Mouse (Mus musculus) liver, embryonic 14.5 days (tissue): Measurements from ENCODE around the gene Zfp560. TPM values are rescaled to one million over a fixed set of nuclear protein-coding genes. Genes with fewer than 3 reads are reported as not detected.
A peak's percentile ranks its signal among the peaks of the same experiment; 100 is the strongest.

Experiments
- ATAC-seq: fragments of 200-750 bp; cut with Nextera tagmentation; 2 replicates; pipeline ENCODE4 v1.8.0; 2017; ENCODE audit warnings: moderate number of reproducible peaks, mild to moderate bottlenecking, moderate library complexity; ENCODE audit not compliant: insufficient read depth
- DNase-seq, 3 experiments: peaks; one replicate each; pipeline ENCODE4 v3.0.0-alpha.2; 2012 to 2013; ENCODE audit warnings: low read depth in 3 of 3, low spot score in 3 of 3
- H3K27ac ChIP-seq: fragments of 300-500 bp; sonication (generic); 2 replicates; pipeline ENCODE4 v1.5.1; 2014; ENCODE audit warnings: moderate library complexity, mild to moderate bottlenecking, control low read depth, inconsistent platforms
- H3K27me3 ChIP-seq: fragments of 300-500 bp; sonication (generic); 2 replicates; pipeline ENCODE4 v1.6.1; 2014; ENCODE audit warnings: mild to moderate bottlenecking, low read length, moderate library complexity; ENCODE audit not compliant: control insufficient read depth, insufficient read depth
- H3K36me3 ChIP-seq: fragments of 300-500 bp; sonication (generic); replicated peaks from 2 replicates; pipeline ENCODE4 v1.6.1; 2014; ENCODE audit warnings: low read depth; ENCODE audit not compliant: control insufficient read depth, insufficient read depth
- H3K4me1 ChIP-seq, 2 experiments: fragments of 200-500 bp in 1 of 2; fragments of 300-500 bp in 1 of 2; sonication (generic) in 1 of 2; replicated peaks; 2 replicates each; pipeline ENCODE4 v1.6.1; 2012 to 2014; ENCODE audit warnings: antibody characterized with exemption in 1 of 2, inconsistent platforms in 1 of 2, low read length in 1 of 2; ENCODE audit not compliant: control insufficient read depth in 2 of 2, insufficient read depth in 2 of 2
- H3K4me2 ChIP-seq: fragments of 300-500 bp; sonication (generic); 2 replicates; pipeline ENCODE4 v1.6.1; 2014; ENCODE audit warnings: low read depth, mild to moderate bottlenecking, control low read depth, moderate library complexity
- H3K4me3 ChIP-seq, 2 experiments: fragments of 200-500 bp in 1 of 2; fragments of 300-500 bp in 1 of 2; sonication (generic) in 1 of 2; 2 replicates each; pipeline ENCODE4 v1.5.1; 2012 to 2014; ENCODE audit warnings: low read depth in 2 of 2, low read length in 2 of 2, mild to moderate bottlenecking in 2 of 2, control low read depth in 1 of 2, inconsistent platforms in 1 of 2, moderate library complexity in 1 of 2; ENCODE audit not compliant: insufficient read depth in 1 of 2
- H3K9ac ChIP-seq: fragments of 300-500 bp; sonication (generic); replicated peaks from 2 replicates; pipeline ENCODE4 v1.6.1; 2014; ENCODE audit warnings: mild to moderate bottlenecking, control low read depth, moderate library complexity
- H3K9me3 ChIP-seq: fragments of 300-500 bp; sonication (generic); 2 replicates; pipeline ENCODE4 v1.6.1; 2016; ENCODE audit warnings: low read length, mixed read lengths; ENCODE audit not compliant: control insufficient read depth
- CTCF ChIP-seq: IDR thresholded peaks from 2 replicates; pipeline ENCODE4 v1.5.1; 2016; ENCODE audit warnings: antibody characterized with exemption, low read depth, control low read depth
- EP300 ChIP-seq: IDR thresholded peaks from 2 replicates; pipeline ENCODE4 v1.6.1; 2016; ENCODE audit warnings: antibody characterized with exemption, low read depth
- WGBS: fragments of 180-500 bp; shearing (Covaris S2); extraction: QIAGEN DNeasy Blood & Tissue Kit; methylation state at CpG from one replicate; pipeline ENCODE4 v1.1.7; 2014; ENCODE audit not compliant: insufficient replicate concordance; 5-methylcytosine and 5-hydroxymethylcytosine counted together
- polyA plus RNA-seq, 2 experiments: library from polyadenylated mRNA; depleted of rRNA in 1 of 2; stranded (reverse) in 1 of 2; unstranded in 1 of 2; fragments of >200 nt; fragmentation: Nextera tagmentation in 1 of 2; extraction: Ambion mirVana in 1 of 2; gene quantifications; 2 replicates each; pipeline versions ENCODE4 v1.2.1 to v1.2.3; 2012 to 2014

Zfp560 gene
- polyA plus RNA-seq (2012; rRNA removed), result 2.5 and 4.1 TPM in 2 replicates
- polyA plus RNA-seq (2014; fragmentation: Nextera tagmentation; extraction: Ambion mirVana), result 11.9 and 14.1 TPM in 2 replicates

DNA sequence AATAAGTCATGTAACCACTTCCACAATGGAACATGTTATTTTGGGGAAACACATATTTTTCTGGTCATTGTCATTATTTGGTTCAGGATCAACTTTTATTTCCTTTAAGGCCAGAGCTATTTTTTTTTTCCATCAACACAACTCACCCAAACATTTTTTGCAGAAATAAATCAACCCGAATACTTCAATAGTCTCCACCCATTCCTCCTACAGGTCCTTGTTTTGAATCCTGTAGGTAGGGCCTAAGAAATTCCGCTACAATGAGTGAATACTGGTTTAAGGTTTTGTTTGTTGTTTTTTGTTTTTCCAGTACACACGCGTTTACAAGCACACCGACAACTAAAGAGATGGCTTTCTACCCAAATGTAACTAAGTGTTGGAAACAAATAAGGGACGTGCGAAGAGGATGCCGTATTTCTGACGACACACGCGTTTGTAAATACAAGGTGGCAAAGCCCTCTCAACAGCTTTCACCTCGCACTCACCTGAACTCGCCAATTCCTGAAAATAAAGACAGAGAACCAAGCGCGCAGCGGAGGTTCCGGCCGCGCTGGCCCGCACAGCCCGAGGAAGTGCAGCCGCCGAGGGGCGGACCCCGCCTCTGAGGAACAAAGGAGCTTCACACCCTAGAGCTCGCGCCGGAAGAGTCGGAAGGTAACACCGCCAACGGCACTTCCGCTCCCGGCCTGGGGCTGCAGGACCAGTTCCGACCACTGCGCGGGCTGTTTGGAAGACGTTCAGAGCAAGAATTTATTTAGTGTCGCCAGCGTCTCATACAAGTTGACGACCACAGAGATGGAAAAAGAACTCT lies at the start of gene Zfp560:
TSS of gene Zfp560 (minus strand) at position 646 of the 811 bp plus-strand sequence.
- Histone ChIP-seq H3K27ac (no peak within 1 kb of the TSS), H3K27me3 (no peaks in the 10 kb centered on the region), H3K9me3 (no peaks in the 10 kb centered on the region), H3K9ac (peak within 1 kb of the TSS; percentile 67), H3K4me1 (peaks cover 0 to 6% of the 10 kb centered on the region in 2 experiments; a peak in 3 of 4 replicates), H3K4me2 (peak within 1 kb of the TSS; percentile 66), H3K36me3 (no peaks in the 10 kb centered on the region), H3K4me3 (peak within 1 kb of the TSS; percentile 58 to 98)
- WGBS, result 3% methylated on average over 40 of the region's 40 CpGs
- TF ChIP-seq EP300, result 0 out of 2 replicates have a peak, but pooled peaks have one; percentile 20
- TF ChIP-seq CTCF, result peak; percentile 79
- peak; percentile 99 for ATAC-seq
- peak; percentile 78 to 83 (median 81) for DNase-seq

DNA sequence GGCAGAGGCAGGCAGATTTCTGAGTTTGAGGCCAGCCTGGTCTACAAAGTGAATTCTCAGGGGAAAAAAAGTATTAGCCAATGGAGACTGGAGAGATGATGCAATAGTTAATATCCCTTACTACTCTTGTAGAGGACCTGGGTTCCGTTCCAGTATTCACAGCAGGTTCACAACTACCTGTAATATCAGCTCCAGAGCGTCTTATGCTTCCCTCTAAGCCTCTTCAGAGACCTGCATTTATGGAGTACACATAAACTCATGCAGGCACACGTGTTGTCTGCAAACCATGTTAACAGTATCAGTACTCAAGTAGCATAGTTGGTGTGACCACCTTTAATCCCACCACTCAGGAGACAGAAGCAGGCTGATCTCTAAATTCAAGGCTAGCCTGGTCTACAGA lies 45.0 kb upstream of the Zfp560 start:
- ATAC-seq, result no peak
- H3K9me3 ChIP-seq, result no peaks in the 10 kb centered on the region
- H3K9ac ChIP-seq, result no peak overlapping the region
- H3K27me3 ChIP-seq, result no peaks in the 10 kb centered on the region
- 66% methylated on average over 3 of the region's 3 CpGs for WGBS
- no peak overlapping the region for H3K4me3 ChIP-seq
- no peak overlapping the region for H3K27ac ChIP-seq
- TF ChIP-seq EP300 (no peak), CTCF (no peak)
- no peaks in the 10 kb centered on the region for H3K4me1 ChIP-seq
- H3K4me2 ChIP-seq, result no peak overlapping the region
- no peaks in the 10 kb centered on the region for H3K36me3 ChIP-seq
- no peak for DNase-seq

- Histone ChIP-seq H3K9ac (no peak overlapping the region), H3K4me2 (no peak overlapping the region), H3K27me3 (no peaks in the 10 kb centered on the region), H3K27ac (no peak overlapping the region), H3K36me3 (no peaks in the 10 kb centered on the region), H3K9me3 (no peaks in the 10 kb centered on the region), H3K4me3 (no peak overlapping the region), H3K4me1 (no peaks in the 10 kb centered on the region)
- TF ChIP-seq EP300, result no peak
- no peak for TF ChIP-seq CTCF
- ATAC-seq, result no peak
- 26% methylated on average over 1 of the region's 1 CpGs for WGBS
- DNase-seq, result no peak
Observed at GRCm38 (mm10) chr9:20411460-20411859, 26.5 kb upstream of the Zfp560 start.

- Histone ChIP-seq H3K4me1 (no peaks in the 10 kb centered on the region), H3K27ac (no peak overlapping the region), H3K9ac (no peak overlapping the region), H3K36me3 (no peaks in the 10 kb centered on the region), H3K4me2 (no peak overlapping the region), H3K9me3 (no peaks in the 10 kb centered on the region), H3K27me3 (no peaks in the 10 kb centered on the region), H3K4me3 (no peak overlapping the region)
- WGBS, result 61% methylated on average over 2 of the region's 2 CpGs
- TF ChIP-seq CTCF, result no peak
- no peak for TF ChIP-seq EP300
- ATAC-seq (no peak), DNase-seq (no peak)
Observed at GRCm38 (mm10) chr9:20409319-20409718, 24.3 kb upstream of the Zfp560 start.

- WGBS, result 11% methylated on average over 16 of the region's 16 CpGs
- no peak for DNase-seq
- peak; percentile 69 for ATAC-seq
Observed at GRCm38 (mm10) chr9:20385343-20385703, 346 bp upstream of the Zfp560 start.

More at GRCm38 (mm10) chr9:20385343-20385703, 346 bp upstream of the Zfp560 start:
- H3K4me2 ChIP-seq, result peak overlapping the region; percentile 66
- no peak overlapping the region for H3K27ac ChIP-seq
- peak overlapping the region; percentile 67 for H3K9ac ChIP-seq
- H3K4me3 ChIP-seq, result peak overlapping the region; percentile 58 to 98
- H3K4me1 ChIP-seq, result peaks cover 0 to 6% of the 10 kb centered on the region in 2 experiments; a peak in 3 of 4 replicates
- TF ChIP-seq EP300 (no peak), CTCF (0 out of 2 replicates have a peak, but pooled peaks have one; percentile 25)
- no peaks in the 10 kb centered on the region for H3K36me3 ChIP-seq
- H3K27me3 ChIP-seq, result no peaks in the 10 kb centered on the region
- no peaks in the 10 kb centered on the region for H3K9me3 ChIP-seq
